Mouse (Mus musculus): ENCODE results near the gene Celf2. TPM values are rescaled to one million over a fixed set of nuclear protein-coding genes. Genes with fewer than 3 reads are reported as not detected.

Gene Celf2
- total and polyA plus RNA-seq, 2 experiments from 2014 or later = 185 to 205 TPM

DNA sequence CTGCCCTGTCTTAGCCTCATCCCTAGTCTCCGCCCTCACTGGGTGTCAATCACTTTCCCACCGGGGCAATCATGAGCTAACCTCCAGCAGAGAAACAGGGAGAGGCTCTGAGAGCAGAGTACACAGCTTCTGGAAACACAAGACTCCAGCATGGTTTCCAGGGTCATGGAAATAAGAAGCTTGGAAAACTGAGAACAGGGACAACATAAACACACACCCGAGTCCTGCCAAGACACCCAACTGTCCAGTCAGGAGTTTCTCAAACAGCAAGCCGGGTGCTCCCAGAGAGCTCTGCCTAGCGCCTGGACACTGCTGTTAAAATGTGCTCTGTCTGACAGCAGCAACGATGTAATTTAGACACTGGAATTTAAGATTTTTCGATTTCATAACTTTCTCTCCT, 599.4 kb downstream of the Celf2 start:
- Histone ChIP-seq H3K4me2 (ENCODE audit: low read depth) (no peak overlapping the region), H3K9me3 (ENCODE audit: low read length) (no peaks in the 10 kb centered on the region), H3K4me1 (ENCODE audit: insufficient read depth) (peaks cover 14% of the 10 kb centered on the region; the same call in 1 of the 2 replicates), H3K9ac (no peak overlapping the region), H3K27me3 (ENCODE audit: insufficient read depth, low read length) (no peaks in the 10 kb centered on the region), H3K27ac (ENCODE audit: low read depth, low read length) (no peak overlapping the region), H3K36me3 (ENCODE audit: insufficient read depth) (no peaks in the 10 kb centered on the region), H3K4me3 (ENCODE audit: low read depth, low read length) (no peak overlapping the region)
- no peak for DNase-seq
- 68% methylated on average over 7 of the region's 7 CpGs for WGBS
- no peak for TF ChIP-seq CTCF (IDR thresholded peaks at IDR 0.05; ENCODE audit: low read depth)
- ATAC-seq = no peak

DNA sequence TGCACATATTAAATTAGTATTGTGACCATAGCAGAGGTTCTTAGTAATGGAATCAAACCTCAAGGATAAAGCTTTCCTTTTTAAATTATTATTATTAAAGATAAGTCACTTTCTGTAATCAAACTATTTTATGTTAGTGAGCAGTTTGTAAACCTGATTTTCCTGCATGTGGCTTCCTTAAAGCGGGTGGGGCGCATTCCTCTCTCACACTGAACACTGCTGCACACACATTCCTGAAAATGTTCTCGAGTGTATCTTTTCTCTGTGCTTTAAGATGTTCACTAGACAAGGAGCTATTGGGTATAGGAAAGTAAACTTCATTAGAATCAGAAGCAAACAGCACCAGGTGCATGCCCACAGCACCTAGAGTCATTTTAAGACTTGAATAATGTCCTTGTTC, 605.0 kb downstream of the Celf2 start:
- Histone ChIP-seq H3K36me3 (ENCODE audit: insufficient read depth) (no peaks in the 10 kb centered on the region), H3K27ac (ENCODE audit: low read depth, low read length) (no peak overlapping the region), H3K4me1 (ENCODE audit: insufficient read depth) (0 out of 2 replicates have a peak, but pooled peaks cover 3% of the 10 kb centered on the region), H3K9me3 (ENCODE audit: low read length) (no peaks in the 10 kb centered on the region), H3K9ac (no peak overlapping the region), H3K27me3 (ENCODE audit: insufficient read depth, low read length) (no peaks in the 10 kb centered on the region), H3K4me2 (ENCODE audit: low read depth) (no peak overlapping the region), H3K4me3 (ENCODE audit: low read depth, low read length) (no peak overlapping the region)
- no peak for TF ChIP-seq CTCF (IDR thresholded peaks at IDR 0.05; ENCODE audit: low read depth)
- ATAC-seq = no peak
- 84% methylated on average over 3 of the region's 3 CpGs for WGBS
- DNase-seq = no peak

DNA sequence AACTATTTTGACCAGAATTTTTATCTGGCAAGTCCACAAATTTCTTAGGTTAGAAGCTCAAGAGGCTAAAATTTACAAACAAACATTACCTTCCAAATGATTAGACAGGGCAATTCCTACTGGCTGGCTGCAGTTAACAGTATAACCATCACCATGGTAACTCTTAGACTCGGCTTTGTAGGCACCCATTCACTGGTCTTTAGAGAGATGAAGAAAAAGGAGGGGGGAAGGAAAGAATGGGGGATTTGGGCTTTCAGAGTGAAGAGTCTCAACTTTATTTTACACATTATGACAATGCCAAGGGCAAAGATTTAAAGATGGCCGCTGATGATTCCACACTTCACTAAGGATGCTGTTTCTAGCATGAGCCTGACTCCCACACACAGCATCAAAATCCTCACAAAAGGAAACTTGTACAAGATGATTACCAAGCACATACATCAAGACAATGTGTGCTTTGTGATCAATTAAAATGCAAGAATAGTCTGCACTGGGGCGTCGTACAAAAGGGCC, 606.1 kb downstream of the Celf2 start:
- no peak for TF ChIP-seq CTCF (IDR thresholded peaks at IDR 0.05; ENCODE audit: low read depth)
- Histone ChIP-seq H3K4me3 (ENCODE audit: low read depth, low read length) (no peak overlapping the region), H3K9me3 (ENCODE audit: low read length) (no peaks in the 10 kb centered on the region), H3K27ac (ENCODE audit: low read depth, low read length) (peak overlapping the region; percentile 50; the same call in 1 of the 2 replicates), H3K9ac (no peak overlapping the region), H3K36me3 (ENCODE audit: insufficient read depth) (no peaks in the 10 kb centered on the region), H3K27me3 (ENCODE audit: insufficient read depth, low read length) (no peaks in the 10 kb centered on the region), H3K4me1 (ENCODE audit: insufficient read depth) (0 out of 2 replicates have a peak, but pooled peaks cover 3% of the 10 kb centered on the region), H3K4me2 (ENCODE audit: low read depth) (no peak overlapping the region)
- ATAC-seq (peak; percentile 86), DNase-seq (peak; percentile 54)
- 4% methylated on average over 4 of the region's 4 CpGs for WGBS

DNA sequence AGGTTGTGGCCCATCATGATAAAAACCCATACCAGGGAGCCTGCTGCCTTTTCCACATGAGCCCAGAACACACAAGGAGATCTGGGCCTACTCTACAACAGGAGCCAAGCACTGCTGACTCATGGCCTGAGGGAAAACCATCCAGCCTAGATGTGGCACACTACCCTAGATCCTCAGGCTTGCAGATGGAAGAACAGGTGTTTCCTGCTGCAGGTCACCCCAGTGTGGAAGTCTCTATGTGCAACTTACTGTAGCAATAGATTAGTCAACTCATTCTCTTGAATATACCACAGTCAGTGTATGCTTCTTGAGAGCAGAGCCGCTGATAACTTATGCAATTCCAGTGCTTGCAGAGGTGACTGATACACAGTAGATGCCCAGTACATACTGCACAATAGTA, 612.5 kb downstream of the Celf2 start:
- DNase-seq = no peak
- Histone ChIP-seq H3K4me3 (ENCODE audit: low read depth, low read length) (no peak overlapping the region), H3K4me2 (ENCODE audit: low read depth) (no peak overlapping the region), H3K4me1 (ENCODE audit: insufficient read depth) (no peaks in the 10 kb centered on the region), H3K9me3 (ENCODE audit: low read length) (no peaks in the 10 kb centered on the region), H3K9ac (no peak overlapping the region), H3K27ac (ENCODE audit: low read depth, low read length) (no peak overlapping the region), H3K27me3 (ENCODE audit: insufficient read depth, low read length) (no peaks in the 10 kb centered on the region), H3K36me3 (ENCODE audit: insufficient read depth) (no peaks in the 10 kb centered on the region)
- TF ChIP-seq CTCF (IDR thresholded peaks at IDR 0.05; ENCODE audit: low read depth) = no peak
- 100% methylated on average over 1 of the region's 1 CpGs for WGBS
- ATAC-seq = no peak

DNA sequence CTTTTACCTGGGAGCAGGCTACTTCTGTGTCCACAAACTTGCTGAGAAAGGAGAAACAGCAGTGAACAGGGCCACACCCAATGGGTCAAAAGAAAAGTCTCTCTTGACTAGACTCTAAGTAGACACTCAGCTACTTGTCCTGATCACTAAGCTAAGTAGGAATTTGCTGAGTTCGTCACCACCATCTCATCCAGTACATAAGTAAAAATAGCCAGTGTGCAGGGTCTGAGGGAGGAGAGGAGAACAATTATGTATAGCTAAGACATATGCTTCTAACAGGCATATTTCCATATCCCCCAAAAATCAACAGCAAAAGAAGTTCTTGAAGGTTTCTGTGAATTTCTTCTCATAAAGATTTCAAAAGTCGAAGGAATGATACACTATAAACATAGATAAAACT, 615.8 kb downstream of the Celf2 start:
- no peak overlapping the region for H3K4me3 ChIP-seq (ENCODE audit: low read depth, low read length)
- no peaks in the 10 kb centered on the region for H3K4me1 ChIP-seq (ENCODE audit: insufficient read depth)
- no peak overlapping the region for H3K27ac ChIP-seq (ENCODE audit: low read depth, low read length)
- H3K4me2 ChIP-seq (ENCODE audit: low read depth) = no peak overlapping the region
- no peak for ATAC-seq
- no peaks in the 10 kb centered on the region for H3K9me3 ChIP-seq (ENCODE audit: low read length)
- 86% methylated on average over 2 of the region's 2 CpGs for WGBS
- H3K27me3 ChIP-seq (ENCODE audit: insufficient read depth, low read length) = no peaks in the 10 kb centered on the region
- H3K36me3 ChIP-seq (ENCODE audit: insufficient read depth) = no peaks in the 10 kb centered on the region
- no peak overlapping the region for H3K9ac ChIP-seq
- TF ChIP-seq CTCF (IDR thresholded peaks at IDR 0.05; ENCODE audit: low read depth) = no peak
- no peak for DNase-seq

DNA sequence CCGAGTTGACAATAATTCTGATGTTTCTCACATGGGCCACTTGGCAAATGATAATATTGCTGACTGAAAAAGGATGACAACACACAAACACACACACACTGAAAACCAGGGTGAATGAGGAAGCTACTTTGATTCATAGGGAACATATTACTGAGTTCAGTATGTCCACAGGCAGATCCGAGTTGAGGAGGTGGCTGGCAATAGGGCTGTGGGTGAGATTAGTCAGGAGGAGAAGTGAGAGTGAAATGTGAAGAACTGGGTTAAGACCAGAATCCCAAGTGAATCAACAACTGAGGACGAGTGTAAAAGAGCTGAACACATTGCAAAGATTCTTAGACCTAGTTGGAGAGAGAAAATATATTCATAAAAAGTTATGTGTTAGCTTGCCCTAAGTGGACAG, 616.3 kb downstream of the Celf2 start:
- Histone ChIP-seq H3K36me3 (ENCODE audit: insufficient read depth) (no peaks in the 10 kb centered on the region), H3K4me3 (ENCODE audit: low read depth, low read length) (no peak overlapping the region), H3K4me2 (ENCODE audit: low read depth) (no peak overlapping the region), H3K27ac (ENCODE audit: low read depth, low read length) (no peak overlapping the region), H3K27me3 (ENCODE audit: insufficient read depth, low read length) (no peaks in the 10 kb centered on the region), H3K9ac (no peak overlapping the region), H3K4me1 (ENCODE audit: insufficient read depth) (no peaks in the 10 kb centered on the region), H3K9me3 (ENCODE audit: low read length) (no peaks in the 10 kb centered on the region)
- TF ChIP-seq CTCF (IDR thresholded peaks at IDR 0.05; ENCODE audit: low read depth) = no peak
- ATAC-seq = no peak
- WGBS = 78% methylated on average over 3 of the region's 3 CpGs
- DNase-seq = no peak

DNA sequence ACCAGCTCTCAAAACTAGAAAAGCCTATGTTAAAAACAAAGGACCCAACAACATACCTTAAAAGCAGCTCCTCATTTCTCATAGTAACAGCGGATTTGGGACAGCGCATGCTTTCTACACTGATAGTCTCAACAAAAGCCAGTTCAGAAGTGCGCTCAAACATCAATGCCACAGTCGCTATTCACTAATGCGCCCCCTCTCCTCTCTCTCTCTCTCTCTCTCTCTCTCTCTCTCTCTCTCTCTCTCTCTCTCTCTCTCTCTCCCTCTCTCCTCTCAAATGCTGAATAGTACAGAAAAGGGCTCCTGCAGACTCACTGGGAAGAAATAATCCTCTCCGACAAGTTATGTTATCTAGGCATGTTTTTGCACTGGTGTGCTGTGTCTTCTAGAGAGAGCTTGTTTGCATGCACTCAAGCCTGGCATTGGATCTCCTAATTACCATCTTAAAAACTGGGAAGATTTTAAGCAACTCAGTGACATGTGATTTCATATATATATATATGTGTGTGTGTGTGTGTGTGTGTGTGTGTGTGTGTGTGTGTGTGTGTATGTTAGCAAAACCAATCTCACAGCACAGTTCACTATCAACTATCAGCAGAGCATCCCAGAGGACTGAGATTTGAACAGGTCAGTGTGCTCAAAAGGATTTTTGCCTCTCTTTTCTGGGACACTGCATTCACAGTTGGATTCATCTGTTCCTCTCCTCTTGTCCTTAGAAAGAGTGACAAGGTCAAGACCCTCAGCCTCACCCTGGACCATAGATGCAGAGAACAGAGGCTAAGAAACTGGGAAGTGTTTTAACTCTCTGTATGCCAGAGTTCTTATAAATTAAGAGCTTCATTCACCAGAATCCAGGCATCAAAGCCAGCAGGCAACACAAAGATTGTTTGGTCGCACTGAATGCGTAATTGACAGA, 624.3 kb downstream of the Celf2 start:
- Histone ChIP-seq H3K9ac (peak overlapping the region; percentile 99), H3K36me3 (ENCODE audit: insufficient read depth) (no peaks in the 10 kb centered on the region), H3K27me3 (ENCODE audit: insufficient read depth, low read length) (no peaks in the 10 kb centered on the region), H3K4me3 (ENCODE audit: low read depth, low read length) (peak overlapping the region; percentile 76), H3K9me3 (ENCODE audit: low read length) (no peaks in the 10 kb centered on the region), H3K4me2 (ENCODE audit: low read depth) (peak overlapping the region; percentile 54), H3K4me1 (ENCODE audit: insufficient read depth) (peaks cover 3% of the 10 kb centered on the region; the same call in 1 of the 2 replicates), H3K27ac (ENCODE audit: low read depth, low read length) (peak overlapping the region; percentile 99)
- ATAC-seq (peak; percentile 74), DNase-seq (peak; percentile 80)
- 3% methylated on average over 8 of the region's 8 CpGs for WGBS
- TF ChIP-seq CTCF (IDR thresholded peaks at IDR 0.05; ENCODE audit: low read depth) = no peak; the same call in 1 of the 2 replicates
